Mouse (Mus musculus): Measurements from ENCODE around the gene Irx5. TPM values are rescaled to one million over a fixed set of nuclear protein-coding genes. Genes with fewer than 3 reads are reported as not detected.

Gene Irx5
- polyA plus RNA-seq (2012; rRNA removed): 0.06 and 0.08 TPM in 2 replicates

DNA sequence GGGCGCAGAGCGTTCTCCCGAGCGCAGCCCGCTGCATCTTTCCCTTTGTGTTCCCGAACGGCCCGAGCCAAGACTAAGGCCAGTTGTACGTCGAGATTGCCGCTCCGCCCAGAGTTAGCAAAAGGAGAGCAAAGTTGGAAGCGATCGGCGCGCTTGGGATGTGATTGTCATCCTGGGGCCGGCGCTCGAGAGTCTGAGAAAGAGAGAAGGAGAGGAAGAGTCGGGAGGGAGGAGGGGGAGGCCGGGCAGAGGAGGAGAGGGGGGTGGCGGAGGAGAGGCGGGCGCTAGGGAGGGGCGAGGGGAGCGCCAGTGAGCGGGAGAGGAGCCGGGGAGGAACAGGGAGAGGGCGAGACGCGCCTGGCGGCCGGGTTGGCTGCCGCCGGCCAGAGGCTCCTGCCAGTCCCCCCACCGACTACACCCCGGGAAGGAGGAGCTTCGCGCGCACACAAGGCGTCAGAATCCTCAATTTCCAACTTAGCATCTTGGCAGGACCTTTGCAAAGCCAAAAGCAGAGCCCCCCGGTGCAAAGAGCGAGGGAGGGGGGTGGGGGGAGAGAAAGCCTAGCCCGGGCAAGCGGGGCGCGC lies at the start of gene Irx5:
Gene Irx5 (plus strand): TSS at position 228 of the 584 bp plus-strand sequence.
- no peak for DNase-seq (ENCODE audit: low read depth, low spot score)
- WGBS: 2% methylated on average over 42 of the region's 47 CpGs

DNA sequence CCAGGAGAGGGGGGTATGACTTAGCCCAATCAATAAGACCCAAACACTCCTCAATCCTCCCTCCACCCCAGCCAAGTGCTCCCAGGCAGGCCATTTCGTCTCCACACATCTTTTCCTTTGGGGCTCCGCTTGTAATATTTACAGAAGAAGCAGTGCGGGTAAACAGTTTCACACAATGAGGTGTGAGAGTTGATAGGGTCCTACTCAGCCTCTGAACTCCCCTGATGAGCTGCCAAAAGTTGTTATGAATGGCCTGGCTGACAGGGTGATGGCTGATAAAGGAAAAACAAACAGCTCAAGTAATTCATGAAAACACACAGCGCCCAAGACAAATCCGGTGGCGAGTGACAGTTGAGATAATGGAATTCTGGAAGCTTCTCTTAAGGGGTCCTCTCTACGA lies 45.2 kb upstream of the Irx5 start:
- WGBS: 19% methylated on average over 7 of the region's 7 CpGs
- no peak for DNase-seq (ENCODE audit: low read depth, low spot score)

DNA sequence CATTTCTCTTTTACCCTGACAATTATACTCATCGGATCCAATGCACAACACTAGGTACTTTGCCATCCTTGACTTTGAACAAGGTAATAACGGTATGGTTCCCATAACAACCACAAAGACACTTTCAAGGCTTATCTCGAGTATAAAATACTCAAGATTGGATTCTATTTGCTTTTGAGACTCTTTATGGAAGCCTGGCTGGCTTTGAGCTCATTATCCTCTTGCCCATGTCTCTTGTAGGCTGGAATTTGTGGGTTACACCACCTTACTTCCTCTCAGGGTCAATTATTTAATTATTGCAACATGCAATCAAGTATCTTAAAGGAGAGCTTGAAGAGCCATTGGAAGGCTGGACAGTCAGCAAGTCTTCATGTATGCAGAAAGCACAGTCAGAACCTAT lies 43.7 kb upstream of the Irx5 start:
- DNase-seq (ENCODE audit: low read depth, low spot score): no peak

DNA sequence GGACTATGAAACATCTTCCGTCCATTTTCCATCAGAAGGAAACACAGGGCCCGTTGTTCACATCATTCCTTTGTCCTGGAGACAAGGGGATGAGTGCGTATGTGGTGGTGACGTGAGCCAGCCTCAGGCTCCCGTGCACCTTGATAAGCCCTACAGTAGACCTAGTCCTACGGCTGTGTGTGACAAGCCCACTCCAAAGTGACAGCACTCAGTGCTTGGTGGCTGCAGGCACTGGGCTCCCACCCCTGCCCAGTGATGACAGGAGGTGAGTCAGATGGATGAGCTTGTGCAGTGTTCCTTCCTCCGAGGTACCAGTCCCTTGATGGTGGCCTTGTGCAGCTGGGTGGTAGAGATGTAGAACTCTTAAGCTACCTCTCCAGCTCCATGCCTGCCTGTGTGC lies 33.7 kb upstream of the Irx5 start:
- no peak for DNase-seq (ENCODE audit: low read depth, low spot score)
- WGBS: 91% methylated on average over 7 of the region's 7 CpGs

More for the DNA sequence above, 43.7 kb upstream of the Irx5 start:
- WGBS: 46% methylated on average over 3 of the region's 3 CpGs

DNA sequence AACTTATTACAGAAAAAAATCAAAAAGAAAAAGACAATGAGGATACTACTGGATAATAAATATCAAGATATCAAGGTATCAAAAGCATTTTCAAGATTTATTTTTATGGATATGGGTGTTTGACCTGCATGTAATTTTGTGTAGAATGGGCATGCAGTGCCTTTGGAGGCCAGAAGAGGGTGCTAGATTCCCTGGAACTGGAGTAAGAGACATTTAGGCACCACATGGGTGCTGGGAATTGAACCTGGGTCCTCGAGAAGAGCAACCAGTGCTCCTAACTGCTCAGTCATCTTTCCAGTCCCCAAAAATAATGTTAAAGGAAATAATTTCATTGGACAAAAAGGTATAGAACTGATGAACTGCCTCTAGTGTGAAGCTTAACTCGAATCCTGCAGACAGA lies 30.2 kb upstream of the Irx5 start:
- DNase-seq (ENCODE audit: low read depth, low spot score): no peak
- WGBS: 89% methylated on average over 2 of the region's 2 CpGs

DNA sequence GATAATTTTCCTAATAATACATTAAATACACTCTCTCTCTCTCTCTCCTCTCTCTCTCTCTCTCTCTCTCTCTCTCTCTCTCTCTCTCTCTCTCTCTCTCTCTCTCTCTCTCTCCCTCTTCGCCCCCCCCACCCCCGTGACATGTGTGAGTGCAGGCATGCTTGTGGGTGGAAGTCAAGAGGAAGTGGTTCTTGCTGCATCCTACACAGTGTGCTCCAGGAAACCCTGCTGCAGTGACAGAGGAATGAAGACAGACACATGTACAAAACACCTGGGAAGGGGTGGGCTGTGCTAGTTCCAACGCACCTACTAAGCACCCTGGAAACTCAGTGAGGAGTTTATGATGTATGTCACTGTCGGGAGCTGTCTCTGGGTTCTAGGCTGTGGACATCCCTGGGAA lies 28.2 kb upstream of the Irx5 start:
- DNase-seq (ENCODE audit: low read depth, low spot score): no peak
- WGBS: 67% methylated on average over 4 of the region's 4 CpGs

DNA sequence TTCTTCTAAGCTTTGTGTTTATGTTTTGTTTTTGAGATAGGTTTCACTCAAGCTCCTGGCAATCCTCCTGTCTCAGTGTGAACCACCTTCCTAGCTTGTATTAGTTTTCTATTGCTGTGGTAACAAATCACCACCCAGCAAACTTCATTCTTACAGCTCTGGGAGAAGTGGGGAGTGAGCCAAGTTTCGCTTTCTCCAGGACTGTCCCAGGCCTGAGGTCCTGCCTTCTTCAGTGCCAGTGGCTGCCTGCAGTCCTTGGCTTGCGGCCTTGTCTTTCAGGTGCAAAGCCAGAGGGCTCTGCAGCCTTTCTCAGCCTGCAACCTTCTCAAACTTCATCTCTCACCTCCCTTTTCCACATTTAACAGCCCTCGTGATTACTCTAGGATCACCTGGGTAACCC lies 25.6 kb upstream of the Irx5 start:
- WGBS: 45% methylated on average over 3 of the region's 3 CpGs
- DNase-seq (ENCODE audit: low read depth, low spot score): no peak

DNA sequence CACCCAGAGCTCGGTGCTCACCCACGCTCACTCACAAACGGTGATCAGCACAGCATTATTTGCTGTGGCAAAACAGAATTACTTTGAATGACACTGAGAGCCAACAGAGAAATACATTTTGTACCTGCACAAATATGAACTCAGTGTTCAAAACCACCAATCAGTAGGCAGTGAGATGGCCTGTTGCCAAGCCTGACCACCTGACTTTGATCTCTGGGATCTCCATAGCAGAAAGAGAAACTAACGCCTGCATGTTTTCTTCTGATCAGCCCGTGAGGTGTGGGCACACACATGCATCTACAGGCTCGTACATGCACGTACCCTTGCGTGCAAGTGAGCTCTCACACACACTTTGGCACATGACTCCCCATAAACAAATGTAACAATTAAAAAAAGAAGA lies 24.0 kb upstream of the Irx5 start:
- 76% methylated on average over 8 of the region's 8 CpGs for WGBS
- DNase-seq (ENCODE audit: low read depth, low spot score): no peak

DNA sequence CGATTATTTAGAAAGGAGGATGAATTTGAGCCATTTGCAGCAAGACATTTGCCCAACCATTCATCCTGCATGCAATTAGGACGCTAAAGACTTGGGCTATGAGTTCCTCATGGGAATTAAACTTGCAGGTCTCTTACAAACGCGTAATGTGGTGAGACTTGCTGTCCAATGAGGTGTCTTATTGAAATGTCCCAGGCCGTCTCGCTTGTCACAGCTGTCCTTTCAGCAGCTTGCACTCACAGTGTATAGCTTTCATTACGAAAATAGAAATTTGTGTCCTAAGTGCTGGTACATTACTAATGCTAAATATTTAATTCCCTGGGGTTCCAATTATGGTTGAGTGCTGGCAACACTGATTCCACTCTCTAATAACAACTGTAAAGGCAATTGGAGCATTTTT lies 22.3 kb upstream of the Irx5 start:
- 88% methylated on average over 7 of the region's 7 CpGs for WGBS
- no peak for DNase-seq (ENCODE audit: low read depth, low spot score)

DNA sequence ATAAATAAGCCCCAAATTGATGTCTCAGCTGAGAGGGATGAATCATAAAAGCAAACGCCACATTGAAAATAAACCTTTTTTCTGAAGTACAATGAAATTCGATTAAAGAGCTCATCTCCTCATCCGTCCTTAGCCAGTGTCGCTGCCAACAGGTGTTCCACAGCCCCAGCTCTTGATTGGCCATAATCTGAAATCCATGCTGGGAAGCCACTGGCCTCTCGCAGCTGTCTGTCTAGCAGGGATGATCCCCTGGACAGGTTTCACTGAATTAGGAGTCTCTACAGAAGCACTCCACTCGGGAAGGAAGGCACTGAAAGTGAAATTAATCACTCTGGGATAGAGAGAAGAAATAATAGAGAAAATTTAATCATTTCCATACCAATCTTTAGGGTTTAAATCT lies 21.4 kb upstream of the Irx5 start:
- WGBS: 54% methylated on average over 6 of the region's 6 CpGs
- DNase-seq (ENCODE audit: low read depth, low spot score): no peak

DNA sequence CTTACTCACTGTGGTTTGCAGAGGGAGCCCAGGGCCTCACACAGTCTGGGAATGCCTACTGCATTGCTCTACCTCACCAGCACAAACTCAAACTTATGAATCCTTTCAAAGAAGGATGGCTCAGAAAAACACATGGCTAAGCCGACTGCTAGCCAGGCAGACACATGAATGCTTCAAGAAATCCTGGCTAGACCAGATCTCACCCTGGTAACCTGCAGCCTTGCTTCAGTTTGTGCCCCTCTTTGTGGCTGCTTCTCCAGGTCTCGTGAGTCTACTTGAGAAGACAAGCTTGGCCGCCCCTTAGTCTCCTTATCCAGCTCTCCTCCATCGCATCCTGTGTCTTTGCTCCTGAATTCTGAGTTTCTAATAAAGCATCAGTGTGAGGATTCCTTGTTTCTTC lies 13.9 kb upstream of the Irx5 start:
- DNase-seq (ENCODE audit: low read depth, low spot score): no peak
- 88% methylated on average over 4 of the region's 4 CpGs for WGBS

DNA sequence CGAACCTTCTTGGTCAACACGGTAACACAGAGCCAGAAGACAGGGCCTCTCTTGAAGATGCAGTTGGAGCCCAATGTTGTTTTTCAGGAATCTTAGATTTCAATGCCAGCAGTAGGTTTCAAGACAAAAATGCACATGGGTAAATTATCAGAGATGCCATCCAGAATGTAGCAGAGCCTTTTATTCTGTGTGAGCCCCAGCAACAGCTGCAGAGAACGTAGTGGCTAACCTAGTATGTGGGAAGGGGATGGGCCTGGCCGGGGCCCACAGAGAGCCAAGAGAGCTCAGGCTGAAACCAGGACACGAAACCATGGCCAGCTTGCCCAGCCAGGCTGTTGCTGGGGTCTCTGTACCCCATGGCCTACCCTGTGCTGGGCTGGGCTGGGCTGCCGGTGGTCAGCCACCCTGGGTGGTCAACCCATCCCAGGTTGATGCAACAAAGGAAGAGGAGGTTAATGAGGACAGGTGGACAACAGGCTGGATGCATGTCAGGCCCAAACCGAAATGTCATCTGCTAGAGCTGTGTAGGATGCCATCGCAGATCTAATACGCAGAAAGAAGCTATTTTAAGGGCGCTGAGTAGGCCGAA lies 7.4 kb upstream of the Irx5 start:
- DNase-seq (ENCODE audit: low read depth, low spot score): no peak
- WGBS: 82% methylated on average over 11 of the region's 11 CpGs

DNA sequence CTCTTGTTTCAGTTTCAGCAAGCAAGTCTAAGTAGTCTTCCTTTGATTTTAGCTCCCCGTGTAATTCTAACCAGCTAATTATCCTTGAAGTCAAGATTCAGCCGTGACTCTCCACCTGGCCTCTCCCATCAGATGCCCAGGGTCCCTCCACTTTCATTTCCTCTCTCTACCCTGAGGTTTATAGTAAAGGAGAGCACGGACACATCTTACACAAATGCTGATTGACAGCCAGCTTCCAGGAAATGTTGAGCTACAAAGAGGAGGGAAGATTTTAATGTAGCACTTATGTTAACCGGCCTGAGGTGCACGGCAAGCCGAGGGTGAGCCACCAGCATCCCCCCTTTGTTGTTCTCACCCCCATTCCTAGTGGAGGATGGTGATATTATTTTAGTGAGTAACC lies 4.0 kb upstream of the Irx5 start:
- no peak for DNase-seq (ENCODE audit: low read depth, low spot score)
- WGBS: 32% methylated on average over 6 of the region's 6 CpGs

DNA sequence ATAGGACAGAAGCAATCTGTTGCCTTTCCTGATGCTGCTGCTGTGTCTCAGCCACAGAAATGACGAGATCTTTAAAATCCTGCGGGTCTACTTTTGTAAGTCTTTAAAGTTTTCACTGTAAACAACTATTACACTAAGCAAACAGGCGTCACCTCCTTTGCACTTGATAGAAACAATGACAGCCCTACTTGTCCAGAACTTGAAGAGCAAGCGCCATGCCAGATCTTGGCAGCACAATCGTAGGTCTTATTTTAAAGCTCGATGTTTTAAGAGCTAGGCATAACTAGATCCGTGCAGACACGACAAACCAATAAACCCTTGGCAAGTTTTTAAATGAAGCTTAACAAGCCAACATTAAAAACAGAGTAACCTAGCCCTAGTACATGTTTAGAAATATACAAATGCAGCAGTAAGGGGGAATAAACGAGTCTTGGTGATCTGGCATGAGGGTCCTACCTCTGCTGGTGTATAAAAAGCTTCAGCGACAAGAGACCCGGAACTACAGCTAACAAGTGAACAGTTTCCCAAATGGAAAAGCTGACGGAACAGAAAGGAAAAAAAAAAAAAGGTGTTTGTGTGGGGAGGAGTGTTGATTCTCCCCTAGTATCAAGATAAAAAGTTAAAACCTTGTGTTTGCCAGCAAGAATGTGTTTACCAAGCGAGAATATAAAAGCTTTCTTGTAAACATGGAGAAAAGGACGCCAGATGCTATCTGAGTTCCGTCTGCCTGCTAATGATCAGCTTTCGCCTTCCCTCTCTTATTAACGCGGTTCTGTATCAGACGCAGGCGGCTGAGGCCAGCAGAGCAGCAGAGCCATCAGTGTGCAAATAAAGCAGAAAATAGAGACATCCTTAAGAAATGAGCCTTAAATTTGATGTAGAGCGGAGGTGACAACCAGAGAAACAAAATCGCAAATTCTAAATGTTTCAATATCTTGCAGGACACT lies 2.6 kb upstream of the Irx5 start:
- no peak for DNase-seq (ENCODE audit: low read depth, low spot score)
- WGBS: 10% methylated on average over 22 of the region's 22 CpGs

DNA sequence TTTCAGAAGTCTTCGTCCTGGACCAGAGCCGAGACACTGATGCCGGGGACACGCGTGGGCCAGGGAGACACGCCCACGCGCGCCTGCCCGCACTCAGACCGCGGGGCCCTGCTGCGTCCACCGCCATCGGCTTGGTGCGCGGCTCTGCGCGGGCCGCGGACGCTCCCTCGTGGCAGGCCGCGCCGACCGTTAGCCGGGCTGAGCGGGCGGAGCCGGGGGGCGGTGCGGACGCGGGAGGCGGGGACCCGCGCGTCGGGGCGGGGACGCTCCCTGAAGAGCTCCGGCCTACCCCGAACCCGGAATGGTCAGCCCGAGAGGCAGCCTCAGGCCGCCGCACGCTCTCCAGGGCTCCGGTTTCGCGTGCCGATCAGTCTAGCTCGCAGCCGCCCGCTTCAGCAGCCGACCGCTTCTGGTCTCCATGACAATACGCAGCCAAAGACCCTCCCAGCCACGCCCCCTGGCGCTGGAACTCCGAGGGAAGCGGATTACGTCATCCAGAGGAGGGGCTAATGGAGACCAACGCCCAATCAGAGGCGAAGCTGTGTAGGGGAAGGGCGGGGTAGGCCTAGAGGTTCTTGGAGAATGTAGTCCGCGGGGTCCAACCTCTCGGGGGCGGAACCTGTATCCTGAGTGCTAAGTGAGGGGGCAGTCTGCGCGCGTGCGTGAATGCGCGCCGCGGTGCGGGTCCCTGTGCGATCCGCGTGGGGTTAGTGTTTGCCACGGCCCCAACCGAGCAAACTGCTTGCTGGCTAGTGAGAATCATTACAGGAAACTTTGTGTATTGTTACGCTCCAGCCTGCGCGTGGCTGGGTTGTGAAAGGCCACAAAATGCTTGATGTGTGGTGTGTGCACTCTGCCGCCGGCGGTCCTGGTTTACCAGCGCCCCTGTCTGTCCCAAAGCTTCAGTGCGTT lies 1.5 kb upstream of the Irx5 start:
- WGBS: under 1% methylated on average over 92 of the region's 93 CpGs
- peak; percentile 80 for DNase-seq (ENCODE audit: low read depth, low spot score)

DNA sequence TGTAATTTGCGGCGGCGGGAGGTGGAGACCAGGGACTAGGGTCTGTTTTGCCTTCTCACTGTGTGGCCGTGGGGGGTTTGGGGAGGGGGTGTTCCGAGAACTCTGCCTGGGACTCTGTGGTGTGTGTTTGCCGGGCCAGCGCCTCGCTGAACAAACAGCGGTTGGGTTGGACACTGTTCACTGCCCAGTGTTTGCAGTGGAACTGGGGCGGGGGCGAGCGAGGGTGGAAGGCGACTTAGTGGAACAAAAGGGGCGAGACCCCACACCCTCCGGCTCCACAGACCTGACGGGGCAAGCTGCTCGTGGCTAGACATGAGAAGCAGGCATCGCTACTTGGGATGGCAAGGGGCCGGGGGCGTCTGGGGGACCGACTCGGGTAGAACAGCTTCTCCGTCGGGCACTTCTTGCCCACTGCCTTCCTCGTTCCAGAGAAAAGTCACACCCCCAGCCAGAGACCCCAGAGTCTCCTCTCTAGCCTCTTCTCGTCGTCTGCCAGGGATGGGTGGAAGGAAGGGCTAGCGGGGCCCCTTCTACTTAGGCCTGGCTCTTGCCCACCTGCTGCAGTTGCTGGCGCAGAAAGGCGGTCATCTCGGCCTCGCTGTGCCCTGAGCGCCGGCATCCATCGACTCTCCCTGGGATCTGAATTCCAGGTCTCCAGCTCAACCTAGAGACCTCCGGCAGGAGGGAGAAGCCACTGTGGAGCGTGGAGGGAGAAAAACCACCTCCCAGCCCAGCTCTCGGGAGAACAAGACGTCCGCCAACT lies 631 bp upstream of the Irx5 start:
- no peak for DNase-seq (ENCODE audit: low read depth, low spot score)
- 2% methylated on average over 40 of the region's 40 CpGs for WGBS

DNA sequence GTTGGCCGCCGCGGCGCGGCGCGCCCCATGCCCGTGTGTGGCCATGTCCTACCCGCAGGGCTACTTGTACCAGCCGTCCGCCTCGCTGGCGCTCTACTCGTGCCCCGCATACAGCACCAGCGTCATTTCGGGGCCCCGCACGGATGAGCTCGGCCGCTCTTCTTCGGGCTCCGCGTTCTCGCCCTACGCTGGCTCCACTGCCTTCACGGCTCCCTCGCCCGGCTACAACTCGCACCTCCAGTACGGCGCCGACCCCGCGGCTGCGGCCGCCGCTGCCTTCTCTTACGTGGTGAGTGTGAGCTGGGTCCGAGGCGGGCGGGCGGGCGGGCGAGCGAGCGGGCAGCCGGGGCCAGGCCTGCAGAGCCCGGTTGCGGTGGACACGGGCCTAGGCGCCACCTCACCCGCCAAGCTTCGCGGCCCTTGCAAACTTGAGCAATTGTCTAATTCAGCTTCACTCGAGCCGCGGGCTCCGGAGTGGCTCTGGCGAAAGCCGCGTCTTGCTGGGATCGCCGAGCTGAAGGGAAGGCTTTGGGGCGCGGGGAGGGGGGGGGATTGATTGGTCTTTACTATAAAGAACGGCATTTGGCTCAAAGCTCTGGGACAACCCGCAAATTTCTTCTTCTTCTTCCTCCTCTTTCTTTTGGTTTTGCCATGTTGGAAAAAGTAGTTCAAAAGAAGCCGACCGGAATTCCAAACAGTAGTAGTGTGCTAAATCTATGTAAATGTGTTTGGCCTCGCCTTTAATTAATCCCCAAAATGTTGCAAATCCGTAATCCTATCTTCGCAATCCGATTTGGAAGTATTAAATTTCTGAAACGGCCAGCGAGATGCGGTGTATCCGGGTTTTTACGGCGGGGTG lies 945 bp downstream of the Irx5 start:
- no peak for DNase-seq (ENCODE audit: low read depth, low spot score)
- 3% methylated on average over 80 of the region's 80 CpGs for WGBS
